Mouse (Mus musculus) central nervous system, embryonic 14 days (tissue): ENCODE results near the gene Apom. TPM values are rescaled to one million over a fixed set of nuclear protein-coding genes. Genes with fewer than 3 reads are reported as not detected.

Source experiments
- polyA plus RNA-seq: library from polyadenylated mRNA; depleted of rRNA; stranded (reverse); fragments of >200 nt; gene quantifications from 2 replicates; pipeline ENCODE4 v1.2.3, GENCODE M21; 2012; rRNA removed

Gene Apom
- 1.1 and 1.2 TPM in 2 replicates for polyA plus RNA-seq

GRCm38 (mm10) chr17:35131500-35132173, at the start of gene Apom:
TSS of gene Apom (minus strand) at chr17:35132050.

GRCm38 (mm10) chr17:35175968-35176367, 44.1 kb upstream of the Apom start, which contains the start of gene Aif1:
TSS of gene Aif1 (minus strand) at chr17:35176068.

DNA sequence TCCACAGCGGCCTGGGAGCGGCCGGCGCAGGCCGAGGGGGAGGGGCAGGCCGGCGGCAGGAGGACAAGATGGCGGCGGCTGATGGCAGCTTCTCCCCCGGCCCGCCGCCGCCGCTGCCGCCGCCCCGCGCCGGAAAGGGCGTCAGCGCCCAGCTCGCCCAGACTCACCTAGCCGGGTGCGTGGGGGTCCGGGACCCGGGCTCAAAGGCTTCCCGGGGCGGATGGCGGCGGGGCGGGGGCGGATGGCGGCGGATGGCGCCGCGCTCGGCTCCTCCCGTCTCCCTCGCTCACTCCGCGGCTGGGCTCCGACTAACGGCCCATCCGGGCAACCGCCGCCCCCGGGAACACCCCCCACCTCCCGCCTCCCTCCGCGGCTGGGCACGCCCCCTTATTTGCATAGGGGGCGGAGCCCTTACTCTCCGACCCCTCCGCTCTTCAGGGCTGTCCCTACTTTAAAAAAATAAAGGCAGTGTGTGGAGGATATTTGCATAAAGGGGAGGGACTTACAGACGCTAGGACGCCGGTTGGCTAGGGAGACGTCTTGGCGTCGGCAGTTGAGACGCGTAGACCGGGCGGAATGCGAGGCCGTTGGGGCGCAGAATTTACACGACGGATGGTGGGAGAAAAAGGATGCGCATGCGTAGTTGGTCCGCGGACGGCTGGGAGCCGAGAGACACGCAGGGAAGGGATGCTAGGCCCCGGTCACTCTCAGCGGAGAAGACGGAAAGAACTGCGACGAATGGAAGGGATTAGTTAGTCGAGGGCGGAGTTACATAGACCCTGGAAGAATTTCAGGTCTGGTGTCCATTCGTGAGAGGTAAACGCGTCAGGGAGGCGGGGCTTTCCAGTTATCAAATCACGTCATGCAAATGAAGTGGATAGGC, 33.0 kb upstream of the Apom start, which contains the start of gene Prrc2a:
Prrc2a (minus strand) TSS at position 330 of the 883 bp plus-strand sequence.

GRCm38 (mm10) chr17:35134801-35135590, 3.1 kb upstream of the Apom start, which contains the start of gene Bag6:
TSS of gene Bag6 (plus strand) at chr17:35135178.

DNA sequence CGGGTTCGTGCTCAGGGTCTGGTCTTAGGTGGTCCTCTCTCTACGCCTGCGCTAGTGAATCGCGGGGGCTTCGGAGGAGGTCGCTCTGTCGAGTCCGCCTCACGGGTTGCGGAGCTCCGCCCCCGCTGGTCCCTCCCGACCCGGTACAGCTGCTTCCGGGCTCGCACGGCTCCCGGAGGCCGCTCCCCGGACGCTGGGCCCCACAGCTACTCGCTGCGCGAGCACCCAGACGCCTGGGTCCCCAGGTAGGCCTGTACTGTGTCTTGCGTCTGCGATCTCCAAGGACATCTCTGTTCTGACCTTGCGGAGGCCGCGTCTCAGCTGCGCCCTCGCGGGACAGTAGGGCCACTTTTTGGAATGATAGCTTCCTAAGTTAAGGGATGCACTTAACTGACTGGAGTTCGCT, 5.6 kb downstream of the Apom start, which contains the start of gene D17H6S53E:
D17H6S53E (plus strand) TSS at position 168 of the 406 bp plus-strand sequence.

DNA sequence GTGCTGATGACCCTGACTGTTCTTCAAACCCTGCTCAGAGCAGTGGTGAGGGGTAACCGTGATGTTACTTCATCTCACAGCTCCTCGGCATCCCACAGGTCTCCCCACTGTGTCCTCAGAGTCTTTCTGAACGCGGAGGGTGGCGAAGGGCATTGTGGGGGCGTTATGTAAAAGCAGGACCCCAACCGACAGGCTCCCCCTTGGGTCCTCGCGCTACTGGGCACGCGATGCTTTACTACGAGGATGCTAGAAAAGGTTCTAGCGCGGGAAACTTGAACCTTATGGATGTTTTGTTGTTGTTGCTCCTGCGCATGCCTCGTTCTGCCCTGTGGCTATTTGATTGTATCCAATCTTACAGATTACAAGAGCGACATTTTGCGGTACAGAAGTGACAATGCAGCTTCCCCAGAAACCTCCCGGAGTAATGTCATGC, 10.0 kb downstream of the Apom start, which contains the start of gene Csnk2b:
Csnk2b (minus strand) TSS at position 183 of the 433 bp plus-strand sequence.

DNA sequence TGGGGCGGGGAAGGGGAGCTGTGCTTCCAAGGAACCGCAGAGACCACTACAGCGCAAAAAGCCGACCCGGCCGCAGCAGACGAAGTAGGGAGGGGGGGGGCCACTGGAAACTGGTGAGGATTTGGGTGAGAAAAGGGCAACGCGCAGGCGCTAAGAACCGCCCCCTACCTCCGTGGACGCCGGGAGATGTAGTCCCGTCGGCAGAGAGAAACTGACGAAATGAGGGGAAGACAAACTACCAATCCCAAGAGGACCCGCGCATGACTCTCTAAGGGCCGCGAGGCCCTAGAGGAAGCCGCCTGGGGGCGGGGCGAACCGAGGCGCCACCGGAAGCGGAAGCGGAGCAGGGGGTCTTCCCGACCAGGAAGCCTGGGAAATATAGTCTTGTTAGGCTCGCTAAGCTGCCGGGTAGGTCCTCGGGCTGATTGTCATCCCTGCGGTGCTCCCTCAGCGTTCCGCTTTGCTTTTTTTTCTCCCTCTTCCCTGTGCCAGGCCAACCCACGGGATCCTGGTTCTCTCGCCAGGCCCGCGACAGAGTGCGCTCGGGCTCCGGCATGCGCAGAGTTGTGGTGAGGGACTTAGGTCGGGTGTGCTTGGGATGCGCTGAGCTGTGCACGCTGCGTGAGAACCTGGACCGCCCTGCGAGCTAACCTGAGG, 10.6 kb downstream of the Apom start, which contains the start of gene Gpank1:
Gpank1 (plus strand) TSS at position 313 of the 657 bp plus-strand sequence.

DNA sequence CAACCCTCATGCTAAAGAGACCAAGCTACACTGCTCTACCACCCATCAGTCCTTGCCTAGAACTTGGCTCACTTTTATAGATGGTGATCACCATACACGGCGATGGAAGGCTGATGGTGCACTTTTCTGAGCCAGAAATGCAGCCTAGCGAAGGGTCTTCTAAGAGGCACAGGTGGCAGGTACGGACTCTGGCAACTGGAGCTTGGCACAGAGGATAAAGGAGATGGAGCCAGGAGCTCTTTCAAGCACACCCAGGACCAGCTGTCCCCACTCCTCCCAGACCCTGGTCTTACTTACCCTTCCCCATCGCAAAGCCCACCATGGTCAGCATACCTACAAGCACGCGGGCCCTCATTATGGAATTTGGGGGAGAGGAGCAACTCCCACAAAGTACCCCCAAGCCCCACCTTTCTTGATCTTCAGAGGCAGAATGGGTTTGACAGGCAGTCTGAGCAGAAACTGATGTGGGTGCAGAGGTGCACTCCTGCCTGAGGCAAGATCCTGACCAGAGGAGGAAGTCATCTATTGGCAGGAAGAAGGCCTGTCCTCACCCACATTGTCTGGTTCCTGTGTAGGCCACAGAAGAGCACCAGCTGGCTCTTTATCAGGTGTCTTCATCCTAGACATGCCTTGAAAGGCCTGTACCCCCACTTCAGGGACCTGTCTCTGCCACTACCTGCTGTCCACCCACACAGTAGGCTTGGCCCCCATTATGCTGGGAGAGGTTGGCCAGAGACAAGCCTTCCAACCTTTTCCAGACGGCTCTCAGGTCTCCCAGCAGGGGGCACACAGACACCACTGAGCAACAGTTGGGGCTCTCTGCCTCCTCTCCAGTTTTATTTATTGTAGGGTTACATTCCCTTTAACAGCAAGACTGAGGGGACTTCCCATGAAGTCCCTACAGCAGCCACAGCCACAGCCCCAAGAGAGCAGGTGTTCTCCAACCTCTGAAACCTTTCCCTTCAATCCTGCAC, 16.5 kb downstream of the Apom start, which contains the start of gene Ly6g5b:
Ly6g5b (minus strand) TSS at position 383 of the 974 bp plus-strand sequence.

GRCm38 (mm10) chr17:35108097-35108496, 23.8 kb downstream of the Apom start, which contains the start of gene Ly6g5c:
TSS of gene Ly6g5c (plus strand) at chr17:35108279.

GRCm38 (mm10) chr17:35088825-35089644, 42.8 kb downstream of the Apom start, which contains the start of gene Abhd16a:
TSS of gene Abhd16a (plus strand) at chr17:35089263.

GRCm38 (mm10) chr17:35085208-35085865, 46.5 kb downstream of the Apom start, which contains the start of gene Ly6g6f:
TSS of gene Ly6g6f (minus strand) at chr17:35085610.

Other genes with a start within 250 kb of the Apom start
- 2.2 and 3.4 TPM in 2 replicates for gene C2, start 233.8 kb downstream of the Apom start, polyA plus RNA-seq
- gene Ehmt2, start 233.6 kb downstream of the Apom start, polyA plus RNA-seq, result 310 and 337 TPM in 2 replicates
- 0.02 and 0.08 TPM in 2 replicates for gene Slc44a4, start 217.6 kb downstream of the Apom start, polyA plus RNA-seq
- gene Neu1, start 200.8 kb downstream of the Apom start, polyA plus RNA-seq, result 24.0 and 24.4 TPM in 2 replicates
- 4.4 and 6.7 TPM in 2 replicates for gene Hspa1b, start 172.8 kb downstream of the Apom start, polyA plus RNA-seq
- not detected in 2 replicates for gene Gm20481, start 162.1 kb downstream of the Apom start, polyA plus RNA-seq
- 4.1 and 5.8 TPM in 2 replicates for gene Hspa1a, start 159.9 kb downstream of the Apom start, polyA plus RNA-seq
- gene Hspa1l, start 159.3 kb downstream of the Apom start, polyA plus RNA-seq, result 0.29 and 0.31 TPM in 2 replicates
- gene Lsm2, start 150.2 kb downstream of the Apom start, polyA plus RNA-seq, result 113 and 117 TPM in 2 replicates
- gene Vars, start 131.1 kb downstream of the Apom start, polyA plus RNA-seq, result 96.9 and 103 TPM in 2 replicates
- gene Vwa7, start 115.5 kb downstream of the Apom start, polyA plus RNA-seq, result 0.54 and 0.55 TPM in 2 replicates
- gene Sapcd1, start 104.0 kb downstream of the Apom start, polyA plus RNA-seq, result 6.1 TPM in 2 replicates
- 4.1 and 6.2 TPM in 2 replicates for gene Msh5, start 85.3 kb downstream of the Apom start, polyA plus RNA-seq
- 89.1 and 106 TPM in 2 replicates for gene Clic1, start 82.1 kb downstream of the Apom start, polyA plus RNA-seq
- 371 and 426 TPM in 2 replicates for gene Ddah2, start 73.0 kb downstream of the Apom start, polyA plus RNA-seq
- 0.07 and 0.48 TPM in 2 replicates for gene Ly6g6c, start 66.7 kb downstream of the Apom start, polyA plus RNA-seq
- gene Mpig6b, start 65.9 kb downstream of the Apom start, polyA plus RNA-seq, result 0.22 and 0.23 TPM in 2 replicates
- 3.0 and 7.1 TPM in 2 replicates for gene Ly6g6e, start 55.1 kb downstream of the Apom start, polyA plus RNA-seq
- 2.3 and 2.8 TPM in 2 replicates for gene Ly6g6d, start 54.0 kb downstream of the Apom start, polyA plus RNA-seq
- gene Ly6g6f, start 46.4 kb downstream of the Apom start, polyA plus RNA-seq, result 0.10 and 0.16 TPM in 2 replicates
- gene Abhd16a, start 42.8 kb downstream of the Apom start, polyA plus RNA-seq, result 93.6 and 106 TPM in 2 replicates
- not detected in 2 replicates for gene Ly6g5c, start 23.8 kb downstream of the Apom start, polyA plus RNA-seq
- 2.9 TPM in 2 replicates for gene Ly6g5b, start 16.6 kb downstream of the Apom start, polyA plus RNA-seq
- 22.2 and 25.0 TPM in 2 replicates for gene Gpank1, start 10.6 kb downstream of the Apom start, polyA plus RNA-seq
- gene Csnk2b, start 10.0 kb downstream of the Apom start, polyA plus RNA-seq, result 218 and 221 TPM in 2 replicates
- gene D17H6S53E, start 5.7 kb downstream of the Apom start, polyA plus RNA-seq, result 4.9 and 5.3 TPM in 2 replicates
- 327 and 363 TPM in 2 replicates for gene Bag6, start 3.1 kb upstream of the Apom start, polyA plus RNA-seq
- gene Prrc2a, start 32.8 kb upstream of the Apom start, polyA plus RNA-seq, result 357 and 368 TPM in 2 replicates
- gene Aif1, start 44.0 kb upstream of the Apom start, polyA plus RNA-seq, result 3.3 and 4.7 TPM in 2 replicates
- gene Lst1, start 56.4 kb upstream of the Apom start, polyA plus RNA-seq, result 12.8 and 13.3 TPM in 2 replicates
- 0.71 and 1.3 TPM in 2 replicates for gene Ltb, start 62.4 kb upstream of the Apom start, polyA plus RNA-seq
- gene Tnf, start 70.0 kb upstream of the Apom start, polyA plus RNA-seq, result 0.34 and 0.66 TPM in 2 replicates
- 0.32 and 0.34 TPM in 2 replicates for gene Lta, start 73.3 kb upstream of the Apom start, polyA plus RNA-seq
- gene Gm16181, start 88.8 kb upstream of the Apom start, polyA plus RNA-seq, result not detected in 2 replicates
- 68.5 and 73.3 TPM in 2 replicates for gene Atp6v1g2, start 101.6 kb upstream of the Apom start, polyA plus RNA-seq
- gene Nfkbil1, start 103.7 kb upstream of the Apom start, polyA plus RNA-seq, result 15.6 TPM in 2 replicates
- gene Ddx39b, start 109.7 kb upstream of the Apom start, polyA plus RNA-seq, result 959 and 1,020 TPM in 2 replicates
- gene H2-D1, start 130.7 kb upstream of the Apom start, polyA plus RNA-seq, result 38.6 and 42.0 TPM in 2 replicates
- 0.09 and 0.10 TPM in 2 replicates for gene H2-Q1, start 188.4 kb upstream of the Apom start, polyA plus RNA-seq
- 0.92 and 0.94 TPM in 2 replicates for gene H2-Q2, start 210.2 kb upstream of the Apom start, polyA plus RNA-seq
- gene H2-Q4, start 247.6 kb upstream of the Apom start, polyA plus RNA-seq, result 4.9 and 7.0 TPM in 2 replicates